Mouse (Mus musculus): ENCODE results near the gene Icam4.

DNA sequence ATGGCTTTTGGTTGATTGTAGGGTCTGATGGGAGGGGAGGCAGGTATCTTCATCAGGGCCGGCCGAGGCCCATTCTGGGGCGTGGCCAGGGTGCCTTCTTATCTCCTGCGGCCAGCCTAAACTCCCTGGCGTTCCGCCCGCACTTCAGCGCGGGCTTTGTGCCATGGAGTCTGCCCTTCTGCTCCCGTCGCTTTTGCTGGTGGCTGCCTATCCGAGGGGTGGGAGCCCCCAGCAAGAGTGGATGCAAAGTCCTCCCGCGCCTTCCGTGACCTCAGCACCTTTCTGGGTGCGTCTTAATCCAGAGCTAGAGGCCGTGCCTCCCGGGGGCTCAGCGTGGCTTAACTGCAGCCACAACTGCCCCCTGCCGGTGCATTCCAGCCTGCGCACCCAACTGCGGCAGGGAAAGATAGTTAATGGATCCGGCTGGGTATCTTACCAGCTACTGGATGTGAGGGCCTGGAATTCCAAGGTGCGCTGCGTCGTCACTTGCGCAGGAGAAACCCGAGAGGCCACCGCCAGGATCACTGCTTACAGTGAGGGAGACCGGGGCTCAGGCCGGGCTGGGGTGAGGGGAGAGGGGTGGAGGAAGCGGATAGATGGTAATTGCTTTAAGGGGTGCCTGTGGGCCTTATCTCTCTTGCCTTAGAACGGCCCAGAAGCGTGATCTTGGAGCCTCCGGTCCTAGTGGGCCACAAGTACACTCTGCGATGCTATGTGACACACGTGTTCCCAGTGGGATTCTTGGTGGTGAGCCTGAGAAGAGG is at the start of gene Icam4:
- TF ChIP-seq CTCF (IDR thresholded peaks at IDR 0.05) (peak; percentile 98; the same call in 1 of the 2 replicates), POLR2A (IDR thresholded peaks at IDR 0.05; ENCODE audit: insufficient read depth, low read depth, low read length) (no peak)

Measured in heart, adult 2 months (tissue).